Mouse (Mus musculus) kidney, adult 9 months (tissue): ENCODE measurements at regions not wholly inside any gene's neighbourhood (a gene's known extent, or its start where the extent isn't known, plus 50 kb on each side); places are given as distances from the start of the nearest gene placed in this dataset.
A peak's percentile ranks its signal among the peaks of the same experiment; 100 is the strongest.

Experiments used
- DNase-seq: peaks from one replicate; pipeline ENCODE4 v3.0.0; 2022

DNA sequence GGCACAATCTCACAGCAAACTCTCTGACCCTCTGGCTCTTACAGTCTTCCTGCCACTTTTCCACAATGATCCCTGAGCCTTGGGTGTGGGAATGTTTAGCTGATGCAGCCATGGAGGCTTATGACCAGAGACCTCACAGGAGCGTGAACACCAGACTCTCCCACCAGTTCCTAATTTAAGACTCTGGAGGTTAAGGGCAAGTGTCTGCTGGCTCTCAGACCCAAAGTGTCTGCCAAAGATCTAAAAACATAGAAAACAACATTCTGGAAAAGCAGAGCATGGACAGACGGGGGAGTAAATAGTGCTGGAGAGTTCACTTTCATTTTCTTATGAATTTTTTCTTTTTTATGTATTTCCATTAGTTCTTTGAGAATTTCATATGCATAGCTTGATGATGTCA, 440.7 kb downstream of the Adam3 start:
- DNase-seq: peak; percentile 21

GRCm38 (mm10) chr8:24283901-24284405, 441.7 kb downstream of the Adam3 start:
- DNase-seq: no peak

GRCm38 (mm10) chr8:24280296-24280695, 445.4 kb downstream of the Adam3 start:
- DNase-seq: no peak

- DNase-seq: peak; percentile 1
Observed at GRCm38 (mm10) chr8:24278391-24278790, 447.3 kb downstream of the Adam3 start.

GRCm38 (mm10) chr8:24261359-24261758, 464.3 kb downstream of the Adam3 start:
- no peak for DNase-seq

DNA sequence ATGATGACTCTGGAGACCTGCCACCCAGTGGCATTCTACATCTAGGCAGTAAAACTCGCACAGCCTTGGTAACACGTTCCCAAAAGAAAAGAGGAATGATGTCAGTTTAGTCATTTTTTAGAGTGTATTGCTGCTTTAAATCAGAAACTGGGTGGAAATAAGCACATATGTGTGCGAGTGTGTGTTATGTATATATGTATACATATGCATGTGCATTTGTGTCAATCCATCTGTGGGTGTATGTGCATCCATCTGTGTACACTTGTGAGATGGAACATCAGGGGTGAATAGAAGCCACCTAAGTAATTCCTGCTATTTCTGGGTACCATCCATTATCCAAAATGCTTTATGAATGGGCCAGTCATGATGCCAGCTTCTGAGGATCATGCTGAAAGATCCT, 467.0 kb downstream of the Adam3 start:
- DNase-seq: no peak

DNA sequence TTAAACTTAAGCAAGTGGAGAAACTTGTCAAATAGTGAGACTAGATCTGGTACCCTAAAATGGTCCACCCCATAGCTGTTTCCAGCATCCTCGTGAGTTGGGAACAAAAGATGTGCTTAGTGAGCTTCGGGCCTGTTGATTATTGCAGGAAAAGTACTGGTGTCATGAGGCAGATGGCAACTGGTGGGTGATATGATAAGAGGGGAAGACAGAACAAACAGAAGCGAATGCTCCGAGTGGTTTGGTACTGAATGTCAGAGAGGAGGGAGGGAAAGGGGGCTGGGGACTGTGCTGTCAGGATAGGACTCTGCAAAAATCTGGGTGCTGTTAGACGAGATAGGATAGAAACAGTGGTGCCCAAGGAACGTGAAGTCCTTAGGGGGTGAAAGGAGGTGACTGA, 483.4 kb downstream of the Adam3 start:
- DNase-seq: no peak

DNA sequence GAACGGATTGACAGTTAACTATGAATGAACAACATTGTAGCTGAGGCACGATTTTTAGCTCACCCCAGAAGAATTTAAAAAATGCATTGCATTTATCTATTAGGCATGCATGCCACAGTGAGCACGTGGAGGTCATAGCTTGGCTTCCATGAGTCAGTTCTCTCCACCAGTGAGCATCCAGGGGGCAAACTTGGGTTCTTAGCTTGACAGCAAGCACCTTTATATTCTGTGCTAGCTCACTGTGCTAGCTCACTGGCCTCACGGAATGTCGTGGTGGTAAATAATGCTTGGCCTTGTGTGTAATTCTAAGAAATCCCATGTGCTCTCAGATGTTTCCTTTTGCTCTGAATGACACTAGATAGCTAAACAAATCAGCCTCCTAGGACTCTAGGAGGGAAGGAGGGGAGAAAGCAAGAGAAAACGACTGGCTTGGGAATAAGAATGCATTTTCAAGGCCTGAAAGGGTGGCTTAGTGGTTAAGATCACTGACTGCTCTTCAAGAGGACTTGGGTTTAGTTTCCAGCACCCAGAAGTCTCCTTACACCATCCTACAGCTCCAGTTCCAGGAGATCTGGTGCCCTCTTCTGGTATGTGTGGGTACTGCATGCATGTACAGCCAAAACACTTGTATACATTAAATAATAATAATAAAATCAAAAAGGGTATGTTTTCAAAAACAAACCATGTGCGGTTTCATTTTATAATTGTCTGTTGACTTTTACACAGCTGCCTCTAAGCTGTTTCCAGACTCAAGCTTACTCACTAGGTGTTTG, 485.3 kb downstream of the Adam3 start:
- DNase-seq: no peak

DNA sequence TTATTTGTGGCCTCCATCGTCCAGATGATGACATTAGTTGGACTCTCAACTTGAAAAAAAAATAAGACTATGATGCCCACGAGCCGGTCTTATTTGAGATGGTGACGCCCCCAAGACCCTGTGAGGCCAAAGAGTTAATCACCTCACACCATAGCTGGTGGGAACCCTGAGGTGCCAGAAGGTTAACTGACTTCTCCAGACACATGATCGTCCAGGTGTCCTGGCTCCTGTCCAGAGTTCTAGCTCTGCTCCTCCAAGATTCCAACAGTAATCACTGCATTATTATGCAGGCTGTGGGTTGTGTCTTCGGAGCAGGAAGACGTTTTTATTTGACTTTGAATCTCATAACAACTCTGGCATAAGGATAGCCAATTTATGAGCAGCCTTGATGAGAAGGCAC, 490.7 kb downstream of the Adam3 start:
- DNase-seq: no peak

DNA sequence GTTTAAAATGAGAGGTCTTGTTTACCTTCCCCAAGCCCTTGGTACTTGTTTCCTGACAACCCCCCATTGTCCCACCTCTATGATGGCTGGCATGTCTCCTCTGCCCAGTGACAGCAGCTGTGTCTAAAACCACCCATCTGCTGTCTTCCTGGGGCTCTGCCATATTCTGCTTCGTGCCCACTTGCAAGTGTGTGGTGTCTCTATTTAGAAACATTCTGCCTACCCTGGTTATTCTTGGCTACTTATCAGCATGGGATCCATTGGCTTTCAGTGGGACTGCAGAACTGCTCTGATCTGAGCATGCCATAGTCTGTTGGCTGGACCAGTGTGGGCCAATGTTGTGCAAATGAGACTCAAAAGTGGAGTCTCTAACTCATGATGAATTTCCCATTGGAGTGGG, 497.5 kb downstream of the Adam3 start:
- no peak for DNase-seq

GRCm38 (mm10) chr8:24227331-24228072, 498.1 kb downstream of the Adam3 start:
- no peak for DNase-seq

DNA sequence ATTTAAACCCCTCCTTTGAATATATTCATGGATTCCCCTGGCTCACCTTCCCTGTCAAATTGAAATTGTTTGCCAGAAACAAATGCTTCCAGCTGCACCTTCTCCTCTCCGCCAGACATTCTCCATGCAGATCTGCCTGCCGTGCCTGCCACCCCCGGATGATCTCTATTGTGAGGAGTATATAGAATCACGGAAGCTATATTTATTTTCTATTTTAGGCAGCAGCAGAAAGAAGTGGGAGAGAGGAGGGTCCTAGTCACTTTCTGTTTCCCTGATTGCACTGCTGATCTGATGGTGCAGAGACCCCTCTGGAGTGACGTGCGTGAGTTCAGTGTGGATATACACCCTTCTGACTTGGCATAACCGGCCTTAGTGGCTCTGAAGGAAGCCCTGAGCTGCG, 505.4 kb downstream of the Adam3 start:
- DNase-seq: no peak

GRCm38 (mm10) chr8:24216655-24217054, 509.0 kb downstream of the Adam3 start:
- DNase-seq: no peak

DNA sequence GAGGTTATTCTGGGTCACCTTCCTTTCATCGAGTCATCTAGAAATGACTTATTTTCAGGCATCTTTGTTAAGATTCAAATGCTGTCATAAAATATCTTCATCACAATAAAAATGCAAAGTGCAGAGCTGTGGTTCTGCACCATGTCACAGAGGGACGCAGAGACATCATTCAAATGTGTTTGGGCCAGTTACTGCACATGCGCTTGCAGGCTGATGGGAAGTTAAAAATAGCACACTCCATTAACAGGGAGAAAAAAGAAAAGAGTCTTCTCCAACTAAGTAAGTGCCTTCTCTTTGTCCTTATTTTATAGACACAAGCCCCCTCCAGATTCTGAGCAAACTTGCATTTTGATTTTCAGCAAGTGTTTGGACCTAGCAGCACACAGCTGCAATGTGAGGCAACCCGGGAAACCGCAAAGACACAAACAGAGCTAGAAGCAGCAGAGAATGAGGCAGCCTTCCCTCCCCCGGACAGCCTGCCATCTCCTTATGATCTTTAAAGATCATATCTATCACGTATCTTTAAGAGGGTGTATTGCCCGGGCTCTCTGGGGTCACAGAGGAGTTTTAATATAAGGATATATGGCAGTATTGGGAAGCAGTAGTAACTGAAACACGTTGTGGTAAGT, 510.0 kb downstream of the Adam3 start:
- DNase-seq: no peak

- DNase-seq: no peak
Observed at GRCm38 (mm10) chr8:24214315-24214714, 511.3 kb downstream of the Adam3 start.

- DNase-seq: no peak
Observed at GRCm38 (mm10) chr8:24212216-24213200, 513.1 kb downstream of the Adam3 start.

DNA sequence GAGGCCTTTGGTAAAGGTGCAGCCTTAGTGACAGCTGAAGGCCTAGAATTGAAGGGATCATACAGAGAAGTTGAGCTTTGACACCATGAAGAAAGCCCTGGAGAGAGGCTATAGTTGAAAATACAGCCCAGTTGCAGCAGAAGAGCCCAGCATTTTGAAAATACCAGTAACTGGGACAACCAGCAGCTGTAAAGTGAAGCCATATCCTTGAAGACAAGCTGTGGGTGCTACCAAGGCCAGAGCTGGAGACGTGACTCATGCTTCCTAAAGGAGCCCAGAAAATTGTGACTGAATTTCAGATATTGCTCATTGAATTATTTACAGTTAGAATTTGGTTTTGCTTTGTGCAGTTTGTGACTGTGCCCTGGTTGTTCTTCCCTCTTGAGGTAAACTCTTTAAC, 514.6 kb downstream of the Adam3 start:
- DNase-seq: no peak
